Mouse (Mus musculus) adrenal gland, adult 2 months (tissue): Measurements from ENCODE around the gene Pitpnc1. TPM values are rescaled to one million over a fixed set of nuclear protein-coding genes. Genes with fewer than 3 reads are reported as not detected.

Experiments used
- DNase-seq: peaks from one replicate; pipeline ENCODE4 v3.0.0; 2021
- polyA plus RNA-seq: library from polyadenylated mRNA; depleted of rRNA; stranded (reverse); fragments of >200 nt; gene quantifications from 2 replicates; pipeline ENCODE4 v1.2.3, GENCODE M21; 2012; rRNA removed
- total RNA-seq, 2 experiments: library from RNA; stranded (reverse); gene quantifications; 2 replicates each; pipeline ENCODE4 v1.2.3; 2021

Gene Pitpnc1
- total and polyA plus RNA-seq, 3 experiments, result 2.8 to 17.5 (median 11.1) TPM

GRCm38 (mm10) chr11:107226431-107226830 lies 244.1 kb downstream of the Pitpnc1 start:
- no peak for DNase-seq

- no peak for DNase-seq
These were observed 244.5 kb downstream of the Pitpnc1 start for GRCm38 (mm10) chr11:107226013-107226412.

GRCm38 (mm10) chr11:107225301-107225700 lies 245.2 kb downstream of the Pitpnc1 start:
- DNase-seq, result peak; percentile 37

- no peak for DNase-seq
These were observed 246.8 kb downstream of the Pitpnc1 start for GRCm38 (mm10) chr11:107223667-107224214.

- DNase-seq, result no peak
These were observed 247.3 kb downstream of the Pitpnc1 start for GRCm38 (mm10) chr11:107223169-107223561.

- no peak for DNase-seq
These were observed 247.8 kb downstream of the Pitpnc1 start for GRCm38 (mm10) chr11:107222531-107223168.

- no peak for DNase-seq
These were observed 255.4 kb downstream of the Pitpnc1 start for GRCm38 (mm10) chr11:107215111-107215510.

GRCm38 (mm10) chr11:107213745-107214144 lies 256.8 kb downstream of the Pitpnc1 start:
- DNase-seq, result no peak

- no peak for DNase-seq
These were observed 260.7 kb downstream of the Pitpnc1 start for GRCm38 (mm10) chr11:107209818-107210217.

- no peak for DNase-seq
These were observed 268.7 kb downstream of the Pitpnc1 start for GRCm38 (mm10) chr11:107201773-107202172.

- no peak for DNase-seq
These were observed 271.2 kb downstream of the Pitpnc1 start for GRCm38 (mm10) chr11:107199281-107199680.

- no peak for DNase-seq
These were observed 275.2 kb downstream of the Pitpnc1 start for GRCm38 (mm10) chr11:107195334-107195733.

- peak; percentile 33 for DNase-seq
These were observed 280.1 kb downstream of the Pitpnc1 start for GRCm38 (mm10) chr11:107190376-107190775.

GRCm38 (mm10) chr11:107188565-107189552 lies 281.6 kb downstream of the Pitpnc1 start, which contains the start of gene Nol11:
Nol11 (minus strand) TSS chr11:107189381.
- peak; percentile 98 for DNase-seq

GRCm38 (mm10) chr11:107183777-107184176 lies 286.7 kb downstream of the Pitpnc1 start:
- no peak for DNase-seq

- no peak for DNase-seq
These were observed 309.3 kb downstream of the Pitpnc1 start for GRCm38 (mm10) chr11:107161215-107161614.

GRCm38 (mm10) chr11:107159034-107159433 lies 311.5 kb downstream of the Pitpnc1 start:
- DNase-seq, result no peak

Other genes with a start within 250 kb of the Pitpnc1 start
- 100 to 1,000 TPM in 1 of 2 experiments, 10 to 100 TPM in 1; 90.8 to 102 TPM for gene Psmd12, start 8.8 kb upstream of the Pitpnc1 start, total RNA-seq
- 3.0 and 4.2 TPM in 2 replicates for gene Psmd12, start 8.8 kb upstream of the Pitpnc1 start, polyA plus RNA-seq
- gene Helz, start 77.2 kb upstream of the Pitpnc1 start, total RNA-seq, result 10 to 100 TPM; 20.3 to 30.5 TPM
- 18.4 and 23.3 TPM in 2 replicates for gene Helz, start 77.2 kb upstream of the Pitpnc1 start, polyA plus RNA-seq
- not detected for gene Cacng1, start 245.8 kb upstream of the Pitpnc1 start, total RNA-seq
- 0.08 TPM in 2 replicates for gene Cacng1, start 245.8 kb upstream of the Pitpnc1 start, polyA plus RNA-seq